Mouse (Mus musculus) embryonic facial prominence, embryonic 14.5 days (tissue): ENCODE measurements at regions not wholly inside any gene's neighbourhood (a gene's known extent, or its start where the extent isn't known, plus 50 kb on each side); places are given as distances from the start of the nearest gene placed in this dataset.

Source experiments
- ATAC-seq: fragments of 200-750 bp; cut with Nextera tagmentation; 2 replicates; pipeline ENCODE4 v1.8.0; 2017; ENCODE audit warnings: low read depth, moderate number of reproducible peaks, moderate TSS enrichment
- DNase-seq: peaks from one replicate; pipeline ENCODE4 v3.0.0-alpha.2; 2015; ENCODE audit warnings: low spot score
- H3K27ac ChIP-seq: fragments of 300-500 bp; sonication (generic); replicated peaks from 2 replicates; pipeline ENCODE4 v1.5.1; 2014; ENCODE audit warnings: low read depth, mild to moderate bottlenecking, low read length, moderate library complexity
- H3K27me3 ChIP-seq: fragments of 300-500 bp; sonication (generic); replicated peaks from 2 replicates; pipeline ENCODE4 v1.6.1; 2014; ENCODE audit warnings: low read length; ENCODE audit not compliant: control insufficient read depth, insufficient read depth
- H3K36me3 ChIP-seq: fragments of 300-500 bp; sonication (generic); 2 replicates; pipeline ENCODE4 v1.6.1; 2014; ENCODE audit warnings: low read length, mixed read lengths; ENCODE audit not compliant: control insufficient read depth, insufficient read depth
- H3K4me1 ChIP-seq: fragments of 300-500 bp; sonication (generic); 2 replicates; pipeline ENCODE4 v1.6.1; 2014; ENCODE audit warnings: antibody characterized with exemption, low read length; ENCODE audit not compliant: control insufficient read depth, insufficient read depth
- H3K4me2 ChIP-seq: fragments of 300-500 bp; sonication (generic); 2 replicates; pipeline ENCODE4 v1.6.1; 2014; ENCODE audit warnings: low read depth, mild to moderate bottlenecking, low read length, moderate library complexity, mixed read lengths
- H3K4me3 ChIP-seq: fragments of 300-500 bp; sonication (generic); 2 replicates; pipeline ENCODE4 v1.5.1; 2014; ENCODE audit warnings: low read depth, mild to moderate bottlenecking, low read length
- H3K9ac ChIP-seq: fragments of 300-500 bp; sonication (generic); 2 replicates; pipeline ENCODE4 v1.6.1; 2014; ENCODE audit warnings: low read depth, mild to moderate bottlenecking, low read length, moderate library complexity, mixed read lengths
- H3K9me3 ChIP-seq: fragments of 300-500 bp; sonication (generic); 2 replicates; pipeline ENCODE4 v1.6.1; 2016; ENCODE audit warnings: low read length; ENCODE audit not compliant: control insufficient read depth
- WGBS: fragments of 180-500 bp; shearing (Covaris S2); extraction: QIAGEN DNeasy Blood & Tissue Kit; methylation state at CpG from one replicate; pipeline ENCODE4 v1.1.7; 2014; 5-methylcytosine and 5-hydroxymethylcytosine counted together

- Histone ChIP-seq H3K4me1 (0 out of 2 replicates have a peak, but pooled peaks cover 13% of the 10 kb centered on the region), H3K4me2 (no peak overlapping the region), H3K27ac (no peak overlapping the region), H3K36me3 (no peaks in the 10 kb centered on the region), H3K27me3 (no peaks in the 10 kb centered on the region; the same call in 1 of the 2 replicates), H3K9ac (no peak overlapping the region), H3K9me3 (no peaks in the 10 kb centered on the region), H3K4me3 (no peak overlapping the region)
- ATAC-seq (no peak), DNase-seq (no peak)
- 79% methylated on average over 4 of the region's 4 CpGs for WGBS
These were observed 103.0 kb upstream of the Psmd7 start for GRCm38 (mm10) chr8:107691251-107691650.

- Histone ChIP-seq H3K27me3 (no peaks in the 10 kb centered on the region; the same call in 1 of the 2 replicates), H3K4me1 (peaks cover 18% of the 10 kb centered on the region; the same call in 1 of the 2 replicates), H3K4me3 (no peak overlapping the region), H3K36me3 (no peaks in the 10 kb centered on the region), H3K27ac (no peak overlapping the region), H3K9ac (no peak overlapping the region), H3K9me3 (no peaks in the 10 kb centered on the region), H3K4me2 (peak overlapping the region; percentile 18; the same call in 1 of the 2 replicates)
- 65% methylated on average over 20 of the region's 20 CpGs for WGBS
- ATAC-seq (peak; percentile 41; the same call in 1 of the 2 replicates), DNase-seq (peak; percentile 50)
These were observed 108.4 kb upstream of the Psmd7 start for GRCm38 (mm10) chr8:107696384-107697346.

- 39% methylated on average over 7 of the region's 7 CpGs for WGBS
- Histone ChIP-seq H3K36me3 (no peaks in the 10 kb centered on the region), H3K4me1 (peaks cover 18% of the 10 kb centered on the region; the same call in 1 of the 2 replicates), H3K27ac (0 out of 2 replicates have a peak overlapping the region, but pooled peaks have one; percentile 8), H3K27me3 (no peaks in the 10 kb centered on the region), H3K9ac (no peak overlapping the region), H3K9me3 (no peaks in the 10 kb centered on the region), H3K4me2 (no peak overlapping the region; the same call in 1 of the 2 replicates), H3K4me3 (no peak overlapping the region)
- ATAC-seq = no peak
- peak; percentile 74 for DNase-seq
These were observed 111.0 kb upstream of the Psmd7 start for GRCm38 (mm10) chr8:107699307-107699706.

- H3K27ac ChIP-seq = no peak overlapping the region
- H3K4me1 ChIP-seq = peaks cover 18% of the 10 kb centered on the region; the same call in 1 of the 2 replicates
- H3K9me3 ChIP-seq = no peaks in the 10 kb centered on the region
- H3K4me2 ChIP-seq = no peak overlapping the region
- H3K36me3 ChIP-seq = no peaks in the 10 kb centered on the region
- peak; percentile 14 for DNase-seq
- WGBS = 60% methylated on average over 3 of the region's 3 CpGs
- no peaks in the 10 kb centered on the region for H3K27me3 ChIP-seq
- H3K4me3 ChIP-seq = no peak overlapping the region
- H3K9ac ChIP-seq = no peak overlapping the region
- no peak for ATAC-seq
These were observed 111.5 kb upstream of the Psmd7 start for GRCm38 (mm10) chr8:107699759-107700158.

- no peaks in the 10 kb centered on the region for H3K4me1 ChIP-seq
- ATAC-seq (no peak), DNase-seq (no peak)
- H3K9me3 ChIP-seq = no peaks in the 10 kb centered on the region
- no peak overlapping the region for H3K4me2 ChIP-seq
- H3K9ac ChIP-seq = no peak overlapping the region
- H3K27me3 ChIP-seq = no peaks in the 10 kb centered on the region
- 72% methylated on average over 10 of the region's 10 CpGs for WGBS
- no peak overlapping the region for H3K4me3 ChIP-seq
- no peaks in the 10 kb centered on the region for H3K36me3 ChIP-seq
- no peak overlapping the region for H3K27ac ChIP-seq
These were observed 127.6 kb upstream of the Psmd7 start for GRCm38 (mm10) chr8:107715901-107716300.

- Histone ChIP-seq H3K9me3 (no peaks in the 10 kb centered on the region), H3K27ac (no peak overlapping the region), H3K27me3 (no peaks in the 10 kb centered on the region), H3K4me2 (no peak overlapping the region), H3K36me3 (no peaks in the 10 kb centered on the region), H3K4me1 (no peaks in the 10 kb centered on the region), H3K4me3 (no peak overlapping the region), H3K9ac (no peak overlapping the region)
- WGBS = 87% methylated on average over 13 of the region's 13 CpGs
- DNase-seq (no peak), ATAC-seq (no peak)
These were observed 129.6 kb upstream of the Psmd7 start for GRCm38 (mm10) chr8:107717856-107718255.

- Histone ChIP-seq H3K4me3 (no peak overlapping the region), H3K27me3 (no peaks in the 10 kb centered on the region), H3K4me2 (no peak overlapping the region), H3K27ac (no peak overlapping the region), H3K9ac (no peak overlapping the region), H3K9me3 (no peaks in the 10 kb centered on the region), H3K4me1 (no peaks in the 10 kb centered on the region), H3K36me3 (no peaks in the 10 kb centered on the region)
- ATAC-seq (no peak), DNase-seq (no peak)
- WGBS = 67% methylated on average over 3 of the region's 3 CpGs
These were observed 131.4 kb upstream of the Psmd7 start for GRCm38 (mm10) chr8:107719656-107720055.

GRCm38 (mm10) chr8:107726716-107727115, 138.5 kb upstream of the Psmd7 start:
- ATAC-seq = no peak
- WGBS = 80% methylated on average over 1 of the region's 1 CpGs
- H3K4me1 ChIP-seq = no peaks in the 10 kb centered on the region

More at GRCm38 (mm10) chr8:107726716-107727115, 138.5 kb upstream of the Psmd7 start:
- H3K4me3 ChIP-seq = no peak overlapping the region
- no peaks in the 10 kb centered on the region for H3K27me3 ChIP-seq
- DNase-seq = no peak
- no peak overlapping the region for H3K9ac ChIP-seq
- no peak overlapping the region for H3K4me2 ChIP-seq
- no peaks in the 10 kb centered on the region for H3K9me3 ChIP-seq
- no peak overlapping the region for H3K27ac ChIP-seq
- no peaks in the 10 kb centered on the region for H3K36me3 ChIP-seq
